Mouse (Mus musculus) spleen, adult 18-20 months (tissue): ENCODE measurements around the gene 2310009B15Rik.

Experiments used
- DNase-seq, 2 experiments: peaks; one replicate each; pipeline ENCODE4 v3.0.0; 2022; ENCODE audit warnings: mixed read lengths in 2 of 2

Gene 2310009B15Rik

GRCm38 (mm10) chr1:138841306-138842095 is 15.2 kb downstream of the 2310009B15Rik start:
- peak in 1 of 2 experiments; percentile 36 for DNase-seq

GRCm38 (mm10) chr1:138840440-138841305 is 16.0 kb downstream of the 2310009B15Rik start:
- no peak for DNase-seq

- DNase-seq = no peak
These were observed 16.7 kb downstream of the 2310009B15Rik start for GRCm38 (mm10) chr1:138839809-138840430.

GRCm38 (mm10) chr1:138839291-138839690 is 17.4 kb downstream of the 2310009B15Rik start:
- DNase-seq = no peak

- no peak for DNase-seq
These were observed 18.6 kb downstream of the 2310009B15Rik start for GRCm38 (mm10) chr1:138837786-138838743.

DNA sequence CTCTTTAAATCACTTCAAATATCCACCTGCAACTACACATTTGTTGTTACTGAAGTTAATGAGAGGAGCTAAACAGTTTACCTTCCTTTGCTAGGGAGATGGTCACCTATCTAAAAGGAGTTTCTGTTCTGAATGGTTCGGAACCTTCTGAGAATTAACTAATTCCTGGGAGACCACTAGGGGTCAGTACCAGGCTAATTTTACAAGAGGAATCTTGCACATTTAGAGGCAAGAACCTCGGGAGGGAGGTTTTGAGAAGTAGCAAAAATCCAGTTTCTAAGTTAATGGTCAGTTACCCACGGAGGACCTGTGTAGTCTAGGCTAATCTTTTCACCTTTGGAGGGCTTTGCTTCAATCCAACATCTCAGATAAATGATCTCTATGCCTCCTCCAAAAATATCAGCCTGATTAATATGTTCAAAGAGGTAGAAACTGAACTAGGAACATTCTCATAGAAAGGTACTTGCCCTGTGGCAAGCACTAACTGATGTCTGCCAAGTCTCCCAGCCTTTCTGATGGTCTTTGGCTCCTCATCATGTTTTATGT is 21.2 kb downstream of the 2310009B15Rik start:
- no peak for DNase-seq

- no peak for DNase-seq
These were observed 25.3 kb downstream of the 2310009B15Rik start for GRCm38 (mm10) chr1:138831309-138831708.

DNA sequence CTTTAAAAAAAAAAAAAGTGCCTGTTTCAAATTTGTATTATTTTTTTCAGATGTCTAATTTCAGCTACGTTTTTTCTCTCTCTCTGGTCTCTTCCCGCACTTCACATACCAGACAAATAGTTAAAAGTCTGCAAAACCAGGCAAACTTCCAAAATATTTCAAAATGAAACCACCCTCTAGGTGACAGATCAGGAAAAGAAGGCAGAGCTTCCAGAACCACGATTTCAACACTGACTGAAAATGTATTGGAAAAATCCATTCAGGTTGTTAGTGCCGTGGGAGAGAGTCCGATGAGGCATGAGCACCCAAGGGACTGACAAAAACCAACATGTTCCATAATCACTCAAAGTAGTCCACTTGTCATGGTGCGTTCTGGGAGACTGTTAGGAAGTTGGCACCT is 29.8 kb downstream of the 2310009B15Rik start:
- no peak for DNase-seq

- no peak for DNase-seq
These were observed 33.7 kb downstream of the 2310009B15Rik start for GRCm38 (mm10) chr1:138822985-138823322.

- DNase-seq = no peak
These were observed 34.2 kb downstream of the 2310009B15Rik start for GRCm38 (mm10) chr1:138822255-138822984.
